Mouse (Mus musculus): ENCODE results near the gene Ptprd. TPM values are rescaled to one million over a fixed set of nuclear protein-coding genes. Genes with fewer than 3 reads are reported as not detected.

Ptprd gene
- polyA plus RNA-seq, 1 experiment from 2014 or later: 15.5 TPM

GRCm38 (mm10) chr4:76350241-76350962, 1861.4 kb downstream of the Ptprd start:
- Histone ChIP-seq H3K9me3 (0 out of 2 replicates have a peak, but pooled peaks cover 3% of the 10 kb centered on the region), H3K36me3 (no peaks in the 10 kb centered on the region), H3K4me1 (replicated peaks) (peaks cover 18% of the 10 kb centered on the region), H3K27me3 (ENCODE audit: insufficient read depth, poor library complexity, severe bottlenecking) (no peaks in the 10 kb centered on the region), H3K27ac (no peak overlapping the region), H3K4me3 (no peak overlapping the region)
- DNase-seq (ENCODE audit: low spot score): no peak
- WGBS: 60% methylated on average over 3 of the region's 3 CpGs

DNA sequence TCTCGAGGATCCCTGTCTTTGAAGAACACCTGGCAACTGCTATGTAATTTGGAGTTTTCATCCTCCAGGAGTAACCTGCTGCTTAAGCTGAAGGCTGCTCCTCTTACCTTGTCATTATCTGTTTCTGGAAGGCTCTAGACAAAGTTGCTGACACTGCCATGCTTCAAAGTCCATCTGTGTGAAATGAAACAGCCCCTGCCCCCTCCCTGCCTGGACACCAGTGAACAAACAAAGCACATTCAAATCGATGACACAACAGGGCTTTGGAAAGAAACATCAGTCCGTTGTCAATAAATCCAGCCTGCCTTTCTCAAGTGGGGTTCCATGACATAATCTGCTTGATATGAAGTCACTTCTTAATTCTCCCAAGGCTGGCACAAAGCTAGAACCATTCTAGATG, 1867.7 kb downstream of the Ptprd start:
- no peak for DNase-seq (ENCODE audit: low spot score)
- H3K4me3 ChIP-seq: no peak overlapping the region
- no peaks in the 10 kb centered on the region for H3K27me3 ChIP-seq (ENCODE audit: insufficient read depth, poor library complexity, severe bottlenecking)
- WGBS: 69% methylated on average over 3 of the region's 3 CpGs
- no peaks in the 10 kb centered on the region for H3K36me3 ChIP-seq
- H3K9me3 ChIP-seq: 0 out of 2 replicates have a peak, but pooled peaks cover under 1% of the 10 kb centered on the region
- no peak overlapping the region for H3K27ac ChIP-seq
- H3K4me1 ChIP-seq (replicated peaks): peaks cover 3% of the 10 kb centered on the region; the same call in 1 of the 2 replicates

DNA sequence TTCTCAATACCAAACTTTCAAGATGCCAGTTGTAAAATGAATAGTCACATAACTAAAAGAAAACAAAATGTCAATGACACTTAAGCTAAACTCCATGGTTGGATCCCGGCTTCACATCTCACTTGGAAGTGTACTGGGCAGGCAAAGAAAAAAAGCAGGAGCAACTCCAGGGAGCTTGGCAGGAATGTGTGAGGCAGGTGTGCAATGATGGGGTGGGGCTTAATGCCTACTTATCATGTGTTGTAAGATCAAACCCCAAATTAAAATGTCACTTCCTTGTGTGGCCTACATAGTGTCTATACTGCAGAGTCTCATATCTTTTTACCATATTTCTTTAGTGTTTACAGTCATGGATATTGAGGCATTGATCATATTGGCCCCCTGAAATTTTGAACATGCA, 1873.8 kb downstream of the Ptprd start:
- 81% methylated on average over 1 of the region's 1 CpGs for WGBS
- no peaks in the 10 kb centered on the region for H3K9me3 ChIP-seq

DNA sequence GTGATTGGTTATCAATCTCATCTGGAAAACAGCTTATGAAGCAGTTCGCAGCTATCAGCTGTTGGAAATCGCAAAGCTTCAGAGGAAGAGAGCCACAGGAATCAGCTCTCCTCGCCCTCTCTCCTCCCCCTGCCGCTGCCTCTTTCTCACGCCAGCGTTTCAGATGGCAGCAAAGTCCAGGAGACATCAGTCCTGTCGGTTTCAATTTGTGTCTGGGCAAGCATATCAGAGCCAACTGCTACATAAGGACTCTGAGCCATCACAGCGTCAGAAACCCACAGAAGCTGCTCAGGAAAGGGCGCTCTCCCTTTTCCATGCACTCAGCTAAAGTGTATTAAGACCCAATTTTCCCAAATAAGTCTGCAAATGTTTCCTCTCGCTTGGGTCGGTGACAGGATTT, 1884.4 kb downstream of the Ptprd start:
- Histone ChIP-seq H3K27ac (peak overlapping the region; percentile 50), H3K27me3 (ENCODE audit: insufficient read depth, poor library complexity, severe bottlenecking) (no peaks in the 10 kb centered on the region), H3K36me3 (no peaks in the 10 kb centered on the region), H3K9me3 (no peaks in the 10 kb centered on the region), H3K4me3 (no peak overlapping the region), H3K4me1 (replicated peaks) (peaks cover 10% of the 10 kb centered on the region)
- WGBS: 31% methylated on average over 11 of the region's 11 CpGs
- peak; percentile 33 for DNase-seq (ENCODE audit: low spot score)

More for the DNA sequence above, 1873.8 kb downstream of the Ptprd start:
- Histone ChIP-seq H3K27me3 (ENCODE audit: insufficient read depth, poor library complexity, severe bottlenecking) (no peaks in the 10 kb centered on the region), H3K36me3 (no peaks in the 10 kb centered on the region), H3K27ac (no peak overlapping the region), H3K4me3 (no peak overlapping the region), H3K4me1 (replicated peaks) (no peaks in the 10 kb centered on the region)
- DNase-seq (ENCODE audit: low spot score): no peak

DNA sequence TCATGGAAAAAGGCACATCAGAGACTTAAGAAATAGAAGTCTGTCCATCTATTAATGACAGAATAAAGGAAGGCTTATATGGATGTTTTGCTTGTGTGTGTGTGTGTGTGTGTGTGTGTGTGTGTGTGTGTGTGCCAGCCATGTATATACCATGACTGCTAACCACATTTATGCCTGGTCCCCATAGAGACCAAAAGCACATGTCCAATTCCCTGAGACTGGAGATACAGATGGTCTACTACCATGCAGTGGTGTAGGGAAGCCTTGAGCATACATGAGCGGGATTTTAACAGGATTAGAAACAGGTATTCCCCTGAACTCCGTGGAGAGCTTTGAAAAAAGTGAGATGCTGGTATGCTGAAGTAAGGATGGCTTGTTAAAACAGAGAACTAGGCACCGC, 1886.1 kb downstream of the Ptprd start:
- 87% methylated on average over 3 of the region's 3 CpGs for WGBS
- no peak overlapping the region for H3K4me3 ChIP-seq

DNA sequence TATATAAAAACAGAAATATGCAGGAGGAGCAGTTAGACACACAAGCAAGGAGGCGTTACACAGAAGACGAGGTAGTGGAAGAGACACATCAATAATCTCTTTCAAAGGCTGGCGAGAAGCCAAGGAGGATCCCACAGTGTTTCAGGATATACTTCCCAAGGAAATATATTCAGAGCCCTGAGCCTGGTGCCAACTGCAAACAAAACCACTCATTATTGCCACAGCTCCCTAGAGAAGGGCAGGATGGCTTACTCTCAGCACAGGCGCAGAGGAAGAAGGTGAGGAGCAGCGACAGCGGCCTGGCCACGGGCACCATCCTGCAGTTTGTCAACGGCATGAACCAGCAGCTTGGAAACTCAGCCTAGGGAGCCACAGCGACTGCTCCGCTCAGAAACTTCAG, 1886.8 kb downstream of the Ptprd start:
- Histone ChIP-seq H3K27ac (no peak overlapping the region), H3K36me3 (no peaks in the 10 kb centered on the region), H3K27me3 (ENCODE audit: insufficient read depth, poor library complexity, severe bottlenecking) (no peaks in the 10 kb centered on the region), H3K4me1 (replicated peaks) (peaks cover 10% of the 10 kb centered on the region), H3K9me3 (no peaks in the 10 kb centered on the region), H3K4me3 (no peak overlapping the region)
- WGBS: 88% methylated on average over 10 of the region's 10 CpGs
- DNase-seq (ENCODE audit: low spot score): no peak

More for the DNA sequence above, 1886.1 kb downstream of the Ptprd start:
- DNase-seq (ENCODE audit: low spot score): no peak
- peaks cover 10% of the 10 kb centered on the region for H3K4me1 ChIP-seq (replicated peaks)
- no peaks in the 10 kb centered on the region for H3K36me3 ChIP-seq
- no peaks in the 10 kb centered on the region for H3K9me3 ChIP-seq
- no peak overlapping the region for H3K27ac ChIP-seq
- no peaks in the 10 kb centered on the region for H3K27me3 ChIP-seq (ENCODE audit: insufficient read depth, poor library complexity, severe bottlenecking)

DNA sequence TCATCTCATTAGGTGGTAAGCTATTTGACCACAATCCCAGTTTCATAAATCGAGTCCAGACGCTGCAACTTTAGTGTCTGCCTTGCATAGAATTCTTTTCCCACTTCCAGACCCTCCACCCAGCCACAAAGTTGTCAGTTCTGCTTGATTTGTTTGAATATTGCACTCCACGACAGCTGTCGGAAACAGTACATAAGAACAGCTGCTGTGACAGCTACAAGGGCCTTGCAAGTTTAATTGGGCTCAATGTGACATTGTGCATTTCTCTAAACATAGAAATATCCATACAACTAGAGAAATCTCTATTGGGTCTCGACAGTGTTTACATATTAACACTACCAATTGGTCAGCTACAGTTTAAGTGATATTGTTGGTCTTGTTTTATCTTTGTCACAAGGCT, 1887.3 kb downstream of the Ptprd start:
- H3K4me1 ChIP-seq (replicated peaks): peaks cover 10% of the 10 kb centered on the region
- no peak overlapping the region for H3K4me3 ChIP-seq
- H3K27ac ChIP-seq: no peak overlapping the region
- no peaks in the 10 kb centered on the region for H3K27me3 ChIP-seq (ENCODE audit: insufficient read depth, poor library complexity, severe bottlenecking)
- H3K36me3 ChIP-seq: no peaks in the 10 kb centered on the region
- no peaks in the 10 kb centered on the region for H3K9me3 ChIP-seq
- WGBS: 80% methylated on average over 5 of the region's 5 CpGs
- no peak for DNase-seq (ENCODE audit: low spot score)

GRCm38 (mm10) chr4:76319874-76320273, 1891.9 kb downstream of the Ptprd start:
- Histone ChIP-seq H3K4me1 (replicated peaks) (no peaks in the 10 kb centered on the region), H3K36me3 (no peaks in the 10 kb centered on the region), H3K4me3 (no peak overlapping the region), H3K27me3 (ENCODE audit: insufficient read depth, poor library complexity, severe bottlenecking) (no peaks in the 10 kb centered on the region), H3K9me3 (no peaks in the 10 kb centered on the region), H3K27ac (no peak overlapping the region)
- WGBS: 85% methylated on average over 4 of the region's 4 CpGs
- DNase-seq (ENCODE audit: low spot score): no peak

DNA sequence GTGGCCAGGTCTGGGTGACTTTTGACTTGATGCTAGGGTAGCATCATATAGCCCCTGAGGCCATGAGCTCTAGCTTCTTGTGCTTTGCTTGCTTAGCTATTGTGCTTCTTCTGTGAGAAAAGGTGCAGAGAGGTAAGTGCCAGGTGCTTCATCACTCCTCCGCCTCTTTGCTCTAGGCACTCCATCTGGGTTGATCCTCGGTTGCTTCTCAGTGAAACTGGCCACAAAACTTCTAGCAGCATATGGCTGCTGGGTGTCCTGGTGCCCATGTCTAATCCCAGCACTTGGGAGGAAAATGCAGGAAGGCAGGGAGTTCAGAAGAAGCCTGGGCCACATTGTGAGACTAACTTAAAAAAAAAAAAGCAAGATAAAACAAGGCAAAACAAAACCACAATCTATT, 1895.8 kb downstream of the Ptprd start:
- Histone ChIP-seq H3K4me1 (replicated peaks) (peaks cover 15% of the 10 kb centered on the region), H3K27ac (no peak overlapping the region), H3K9me3 (no peaks in the 10 kb centered on the region), H3K4me3 (no peak overlapping the region), H3K36me3 (no peaks in the 10 kb centered on the region), H3K27me3 (ENCODE audit: insufficient read depth, poor library complexity, severe bottlenecking) (no peaks in the 10 kb centered on the region)
- 94% methylated on average over 2 of the region's 2 CpGs for WGBS
- no peak for DNase-seq (ENCODE audit: low spot score)

GRCm38 (mm10) chr4:76313749-76314148, 1898.0 kb downstream of the Ptprd start:
- WGBS: 80% methylated on average over 3 of the region's 3 CpGs
- H3K4me1 ChIP-seq (replicated peaks): peaks cover 15% of the 10 kb centered on the region
- no peaks in the 10 kb centered on the region for H3K27me3 ChIP-seq (ENCODE audit: insufficient read depth, poor library complexity, severe bottlenecking)
- no peak overlapping the region for H3K27ac ChIP-seq
- no peak for DNase-seq (ENCODE audit: low spot score)
- H3K4me3 ChIP-seq: no peak overlapping the region
- H3K36me3 ChIP-seq: no peaks in the 10 kb centered on the region
- no peaks in the 10 kb centered on the region for H3K9me3 ChIP-seq

DNA sequence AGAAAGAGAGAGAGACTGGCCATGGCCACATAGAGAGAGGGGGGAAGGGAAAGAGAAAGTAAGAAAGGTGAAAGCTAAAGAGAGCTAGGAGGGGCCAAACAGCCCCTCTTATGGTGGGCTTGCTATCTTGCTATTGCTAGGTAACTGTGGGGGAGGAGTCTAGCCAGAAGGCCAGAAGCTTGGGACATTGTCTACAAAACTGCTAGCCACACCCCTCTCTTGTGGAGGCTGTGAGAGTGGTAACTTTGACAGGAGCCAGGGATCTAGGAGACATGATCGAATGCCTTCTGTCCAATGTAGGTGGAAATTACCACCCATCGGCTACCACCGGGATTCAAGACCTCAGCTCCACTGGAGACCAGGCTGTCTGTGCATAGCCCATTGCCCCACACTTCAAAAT, 1899.2 kb downstream of the Ptprd start:
- H3K9me3 ChIP-seq: no peaks in the 10 kb centered on the region
- H3K4me3 ChIP-seq: no peak overlapping the region
- no peak for DNase-seq (ENCODE audit: low spot score)
- no peak overlapping the region for H3K27ac ChIP-seq
- no peaks in the 10 kb centered on the region for H3K36me3 ChIP-seq
- 83% methylated on average over 3 of the region's 3 CpGs for WGBS
- H3K4me1 ChIP-seq (replicated peaks): peaks cover 15% of the 10 kb centered on the region
- no peaks in the 10 kb centered on the region for H3K27me3 ChIP-seq (ENCODE audit: insufficient read depth, poor library complexity, severe bottlenecking)

DNA sequence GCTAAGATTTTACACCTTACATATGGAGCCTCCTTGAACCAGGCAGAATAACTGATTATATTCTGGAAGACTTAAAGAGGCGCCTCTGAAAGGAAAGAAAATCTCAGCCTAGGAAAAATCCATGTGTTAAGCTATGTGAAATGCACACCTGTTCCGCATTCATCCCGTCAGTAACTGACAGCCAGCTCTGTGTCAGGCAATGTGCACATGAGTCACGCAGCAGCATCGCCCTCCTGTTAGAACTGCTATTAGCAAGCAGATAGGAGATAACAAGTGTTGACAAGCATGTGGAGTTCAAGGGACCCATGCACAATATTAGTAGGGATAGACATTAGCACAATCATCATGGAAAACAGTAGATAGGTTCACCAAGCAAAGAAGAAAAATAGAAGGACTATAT, 1905.8 kb downstream of the Ptprd start:
- Histone ChIP-seq H3K4me3 (no peak overlapping the region), H3K27me3 (ENCODE audit: insufficient read depth, poor library complexity, severe bottlenecking) (no peaks in the 10 kb centered on the region), H3K9me3 (no peaks in the 10 kb centered on the region), H3K27ac (no peak overlapping the region), H3K4me1 (replicated peaks) (no peaks in the 10 kb centered on the region), H3K36me3 (no peaks in the 10 kb centered on the region)
- no peak for DNase-seq (ENCODE audit: low spot score)
- 92% methylated on average over 5 of the region's 5 CpGs for WGBS

DNA sequence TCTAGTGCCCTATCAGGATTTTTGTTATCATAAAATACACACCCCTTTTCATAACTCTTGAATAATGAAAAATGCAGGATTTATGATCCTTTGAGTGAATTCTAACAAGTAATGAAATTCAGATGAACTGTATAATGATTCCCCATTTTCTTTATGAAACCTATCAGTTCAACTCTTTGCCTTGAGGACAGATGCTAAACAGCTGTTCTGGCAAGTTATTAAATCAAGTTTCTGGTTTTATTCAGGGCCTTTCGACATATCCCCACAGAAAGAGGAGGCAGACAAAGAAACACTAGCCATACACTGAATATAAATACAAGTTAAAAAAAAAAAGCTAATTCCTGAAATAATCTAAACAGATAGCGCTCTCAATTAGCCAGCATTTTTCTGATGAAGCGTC, 1914.4 kb downstream of the Ptprd start:
- 91% methylated on average over 3 of the region's 3 CpGs for WGBS
- Histone ChIP-seq H3K27ac (no peak overlapping the region), H3K9me3 (no peaks in the 10 kb centered on the region), H3K36me3 (no peaks in the 10 kb centered on the region), H3K4me3 (no peak overlapping the region), H3K27me3 (ENCODE audit: insufficient read depth, poor library complexity, severe bottlenecking) (no peaks in the 10 kb centered on the region), H3K4me1 (replicated peaks) (no peaks in the 10 kb centered on the region)
- DNase-seq (ENCODE audit: low spot score): no peak

Data from hindbrain, embryonic 10.5 days (tissue).